Comparison of ENCODE assay signal across 8 mouse cellular contexts in the genomic region with DNA sequence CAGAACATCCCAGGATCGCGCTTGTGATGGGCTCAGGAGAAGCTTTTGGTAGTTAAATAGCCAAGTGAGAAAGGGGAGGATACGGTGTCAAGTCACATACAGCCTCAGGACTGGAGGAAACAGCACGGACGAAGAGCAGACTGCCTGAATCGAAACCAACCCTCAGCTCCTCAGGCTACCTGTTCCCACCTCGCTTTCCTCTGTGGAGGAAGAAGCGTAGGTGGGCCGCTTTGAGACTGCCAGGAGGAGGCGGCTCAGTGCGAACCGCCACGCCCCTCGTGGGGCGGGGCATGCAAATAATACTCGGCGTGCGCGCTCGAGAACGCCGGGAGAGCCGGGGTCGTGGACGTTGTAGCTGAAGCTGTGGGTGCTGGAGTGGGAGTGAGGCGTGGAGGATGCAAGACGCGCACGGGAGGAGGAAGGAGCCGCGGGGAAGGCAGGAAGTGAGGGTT. TPM values are rescaled to one million over a fixed set of nuclear protein-coding genes. Genes with fewer than 3 reads are reported as not detected.
DNase-seq lines count a peak whose midpoint lies in the region; ATAC-seq lines count a peak whose summit lies in the region.
"Not testable (repeated sequence)": the region's sequence is repeated elsewhere in the genome, so short reads cannot be mapped to it uniquely, and the experiment has no call there.

No protein-coding gene starts in this region.

- not testable (repeated sequence) for H3K9me3 ChIP-seq in hindbrain, embryonic 11.5 days (ENCODE audit: control insufficient read depth, low read length)

- ATAC-seq in hindbrain, embryonic 11.5 days (ENCODE audit: low FRiP score), result peak; percentile 91

- DNase-seq in Muller cell, postnatal 12 days (ENCODE audit: inconsistent ontology term), result peak; percentile 89
- peak; percentile 90 for DNase-seq in cerebellum, adult 9-11 months
- DNase-seq in frontal cortex, adult 2 months (ENCODE audit: extremely low spot score in 1 of 2, low spot score in 1 of 2), result peak; percentile 73 to 83
- peak; percentile 94 for DNase-seq in hindbrain, embryonic 11.5 days (ENCODE audit: low spot score)
- DNase-seq in layer of hippocampus, postnatal 14 days (ENCODE audit: low spot score in 2 of 2), result peak; percentile 68 to 73
- DNase-seq in lung, postnatal 10 days, result peak; percentile 86
- peak; percentile 82 for DNase-seq in ovary, postnatal 36 days (ENCODE audit: low spot score)
- peak; percentile 86 for DNase-seq in thymus, postnatal 25 days

- H3K4me1 ChIP-seq in hindbrain, embryonic 11.5 days (replicated peaks; ENCODE audit: control insufficient read depth, insufficient read depth, low read length), result not testable (repeated sequence)

- peak overlapping the region; percentile 55 for H3K4me2 ChIP-seq in hindbrain, embryonic 11.5 days (replicated peaks; ENCODE audit: low read depth, low read length)

- peak overlapping the region; percentile 56 for H3K9ac ChIP-seq in hindbrain, embryonic 11.5 days (ENCODE audit: low read depth, low read length)

- H3K36me3 ChIP-seq in hindbrain, embryonic 11.5 days (ENCODE audit: control insufficient read depth, insufficient read depth, low read length), result not testable (repeated sequence)

- not testable (repeated sequence) for H3K27me3 ChIP-seq in hindbrain, embryonic 11.5 days (ENCODE audit: control insufficient read depth, insufficient read depth, low read length)

- WGBS in hindbrain, embryonic 11.5 days, result under 1% methylated on average over 25 of the region's 31 CpGs

- H3K27ac ChIP-seq in hindbrain, embryonic 11.5 days (ENCODE audit: low read depth, low read length), result 0 out of 2 replicates have a peak overlapping the region, but pooled peaks have one; percentile 45

- H3K4me3 ChIP-seq in hindbrain, embryonic 11.5 days (ENCODE audit: low read depth, low read length), result peak overlapping the region; percentile 30

RNA-seq across cellular contexts. Expression of gene Mreg, which starts 13.6 kb away (rescaled TPM):
- 3.3 and 4.1 TPM in 2 replicates for polyA plus RNA-seq in frontal cortex, adult 2 months (2012; rRNA removed)
- polyA plus RNA-seq in hindbrain, embryonic 11.5 days (2014; fragmentation: Nextera tagmentation; extraction: Ambion mirVana), result 15.6 and 24.1 TPM in 2 replicates
- total RNA-seq in layer of hippocampus, postnatal 14 days (2021), result 1 to 10 TPM; 3.1 to 4.5 TPM

RNA-seq across cellular contexts. Expression of gene Pecr, which starts 58.4 kb away (rescaled TPM):
- polyA plus RNA-seq in frontal cortex, adult 2 months (2012; rRNA removed), result 7.6 and 8.6 TPM in 2 replicates
- polyA plus RNA-seq in hindbrain, embryonic 11.5 days (2014; fragmentation: Nextera tagmentation; extraction: Ambion mirVana), result 14.0 and 16.4 TPM in 2 replicates
- 1 to 10 TPM; 5.9 to 6.1 TPM for total RNA-seq in layer of hippocampus, postnatal 14 days (2021)

RNA-seq across cellular contexts. Expression of gene Tmem169, which starts 58.4 kb away (rescaled TPM):
- 19.6 and 20.4 TPM in 2 replicates for polyA plus RNA-seq in frontal cortex, adult 2 months (2012; rRNA removed)
- polyA plus RNA-seq in hindbrain, embryonic 11.5 days (2014; fragmentation: Nextera tagmentation; extraction: Ambion mirVana), result 25.5 TPM in 2 replicates
- 10 to 100 TPM; 25.5 to 26.1 TPM for total RNA-seq in layer of hippocampus, postnatal 14 days (2021)

Comparison
In these comparisons a context has a peak if more than half of its experiments do, and no peak if none do; other contexts are left out.
1. Peak in every context shown above with its lines: DNase-seq, ATAC-seq, H3K4me3 ChIP-seq and H3K27ac ChIP-seq.